Mouse (Mus musculus) adrenal gland, postnatal 36 days (tissue): ENCODE results near the gene Fgd6. TPM values are rescaled to one million over a fixed set of nuclear protein-coding genes. Genes with fewer than 3 reads are reported as not detected.

Experiments
- DNase-seq, 2 experiments: peaks; one replicate each; pipeline ENCODE4 v3.0.0; 2021; ENCODE audit warnings: mixed read lengths in 1 of 2
- total RNA-seq, 2 experiments: library from RNA; stranded (reverse); gene quantifications; 2 replicates each; pipeline ENCODE4 v1.2.3; 2021

Gene Fgd6
- total RNA-seq, 2 experiments from 2014 or later: 5.1 to 5.8 TPM

- DNase-seq: no peak
Observed at GRCm38 (mm10) chr10:94045301-94045700, 9.5 kb downstream of the Fgd6 start.

DNA sequence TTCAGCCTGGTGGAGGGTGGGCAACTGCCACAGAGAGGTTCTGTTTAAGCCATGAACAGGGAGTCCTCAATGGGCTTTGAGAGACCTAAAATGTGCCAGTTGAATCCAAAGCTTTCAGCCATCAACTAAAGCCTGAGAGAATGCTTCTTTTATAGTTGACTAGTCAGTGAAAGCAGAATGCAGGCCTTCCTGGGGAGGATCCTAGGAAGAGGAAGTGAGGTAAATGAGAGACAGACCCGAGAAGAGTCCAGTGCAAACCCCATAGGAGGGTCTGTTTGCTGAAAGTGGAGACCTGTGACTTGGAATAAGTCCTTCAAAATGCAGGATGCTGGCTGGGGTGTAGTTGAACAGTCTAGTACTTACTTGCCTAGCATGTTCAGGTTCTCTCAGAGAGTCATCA is 11.2 kb downstream of the Fgd6 start:
- no peak for DNase-seq

DNA sequence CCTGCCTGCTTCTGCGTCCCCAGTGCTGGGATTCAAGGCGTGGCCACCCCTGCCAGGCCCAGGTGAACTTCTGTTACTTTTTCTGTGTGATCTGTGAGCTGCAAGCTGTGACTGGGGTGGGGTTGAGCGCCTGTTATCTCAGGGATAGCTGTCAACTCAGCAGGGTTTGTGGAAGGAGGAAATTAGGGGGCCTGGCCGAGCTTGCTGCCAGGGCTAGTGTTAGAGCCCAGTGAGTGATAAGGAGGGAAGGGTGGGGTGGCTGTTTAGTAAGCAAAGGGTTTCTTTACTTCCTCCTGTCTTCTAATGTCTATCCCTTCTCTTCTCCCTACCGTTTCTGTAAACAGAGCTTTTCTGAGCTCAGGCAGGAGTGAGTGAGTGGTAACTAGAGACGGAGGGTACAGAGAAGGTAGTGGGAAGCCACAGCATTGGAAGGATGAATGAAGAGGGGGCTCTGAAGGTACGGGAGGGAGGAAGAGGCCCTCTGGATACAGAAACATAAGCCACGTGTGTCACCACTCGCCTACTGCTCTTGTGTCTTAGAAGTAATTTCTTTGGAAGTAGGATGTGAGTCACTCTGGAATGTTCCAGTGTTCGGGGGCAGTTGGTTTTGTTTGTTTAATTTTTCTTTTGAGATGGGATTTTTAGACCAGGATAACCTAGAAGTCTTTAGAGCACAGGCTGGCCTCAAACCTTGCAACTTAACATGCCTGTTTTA is 12.2 kb downstream of the Fgd6 start:
- no peak for DNase-seq

GRCm38 (mm10) chr10:94049121-94049520 is 13.3 kb downstream of the Fgd6 start:
- no peak for DNase-seq

DNA sequence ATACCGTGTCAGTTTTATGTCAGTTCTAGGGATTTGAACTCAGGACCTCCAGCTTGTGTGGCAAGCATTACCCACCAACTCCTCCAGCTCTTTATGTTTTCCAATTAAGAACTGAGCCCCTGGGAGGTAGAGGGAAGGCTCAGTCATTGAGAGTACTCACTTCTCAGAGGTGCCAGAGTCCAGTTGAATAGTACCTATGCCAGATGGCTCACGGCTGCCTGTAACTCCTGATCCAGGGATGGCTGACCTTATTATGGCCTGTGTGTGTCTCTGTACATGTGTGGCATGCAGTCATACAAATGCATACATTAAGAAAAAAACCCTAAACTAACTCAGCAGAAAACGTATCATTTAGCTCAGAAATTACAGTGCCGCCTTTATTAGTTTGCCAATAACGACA is 14.9 kb downstream of the Fgd6 start:
- DNase-seq: no peak

DNA sequence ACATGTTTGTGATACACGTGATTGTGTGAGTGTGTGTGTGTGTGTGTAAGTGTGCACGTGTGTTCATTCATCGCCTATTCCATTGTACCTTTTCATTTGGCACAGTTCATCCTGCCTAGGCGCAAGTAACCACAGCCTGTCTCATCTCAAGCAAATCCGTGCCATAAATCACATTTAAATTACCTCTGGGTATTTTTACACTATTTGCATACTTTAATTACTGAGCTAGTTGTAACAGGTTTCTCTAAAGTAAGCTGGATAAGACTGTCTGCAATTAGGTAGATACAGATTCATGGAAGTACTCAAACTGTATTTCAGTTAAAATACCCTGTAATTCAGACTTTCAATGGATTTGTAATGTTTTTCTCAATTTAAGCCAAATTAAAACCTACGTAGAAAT is 20.7 kb downstream of the Fgd6 start:
- DNase-seq: no peak

DNA sequence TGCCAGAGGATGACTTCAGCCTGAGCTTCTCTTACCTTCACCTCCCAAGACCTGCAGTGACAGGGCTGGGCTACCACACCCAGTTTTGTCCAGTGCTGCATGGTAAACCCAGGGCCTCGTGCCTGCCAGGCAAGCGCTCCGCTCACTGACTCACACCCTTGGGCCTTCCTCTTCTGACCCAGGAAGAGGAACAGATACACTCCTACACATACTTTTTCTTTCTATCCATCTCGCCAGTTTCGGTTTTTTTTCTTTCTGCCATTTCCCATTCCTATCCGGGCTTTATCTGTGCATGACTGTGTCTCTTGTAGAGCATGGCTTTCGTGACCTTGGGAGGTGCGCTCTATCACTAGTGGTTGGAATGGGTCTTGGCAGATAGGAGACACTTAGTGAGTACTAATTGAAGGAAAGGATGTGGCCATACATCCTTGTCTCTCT is 23.8 kb downstream of the Fgd6 start:
- DNase-seq: no peak

DNA sequence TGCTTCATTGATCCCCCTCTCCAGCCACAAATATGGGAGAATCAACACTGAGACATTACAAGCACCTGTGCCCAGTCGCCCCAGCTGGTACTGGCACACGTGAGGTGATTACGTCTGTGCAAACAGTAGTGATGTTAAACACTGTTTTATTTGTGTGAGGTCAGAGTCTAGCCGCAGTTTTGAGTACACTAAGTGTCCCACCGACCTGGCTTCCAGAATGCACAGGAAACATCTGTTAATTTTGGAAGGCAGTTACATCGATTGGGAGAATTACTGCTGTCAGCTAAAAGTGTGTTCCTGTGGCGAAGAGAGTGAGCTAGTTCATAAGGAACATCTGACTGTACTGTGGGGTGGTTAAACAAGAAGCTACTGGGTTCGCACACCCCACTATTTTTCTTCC is 24.4 kb downstream of the Fgd6 start:
- DNase-seq: no peak

GRCm38 (mm10) chr10:94062357-94062756 is 26.6 kb downstream of the Fgd6 start:
- no peak for DNase-seq

- no peak for DNase-seq
Observed at GRCm38 (mm10) chr10:94066896-94067295, 31.1 kb downstream of the Fgd6 start.

DNA sequence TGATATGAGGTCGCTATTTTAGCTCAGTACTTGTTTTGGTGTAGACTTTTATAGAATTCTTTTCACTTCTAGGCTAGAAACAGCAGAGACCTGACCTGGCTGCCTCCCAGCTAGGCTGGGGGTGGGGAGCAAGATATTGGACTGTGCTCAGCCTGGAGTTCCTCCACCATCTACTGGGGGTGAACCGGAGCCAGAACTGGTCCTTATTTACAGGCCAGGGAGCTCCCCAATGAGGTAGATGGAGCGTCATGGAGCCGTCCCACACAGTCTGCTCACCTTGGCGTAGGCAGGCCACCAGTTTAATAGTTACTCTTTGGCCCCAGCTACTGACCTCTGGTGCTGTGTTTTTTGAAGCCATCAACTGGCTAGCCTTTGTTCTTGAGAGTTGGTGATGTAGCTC is 32.9 kb downstream of the Fgd6 start:
- peak in 1 of 2 experiments; percentile 47 for DNase-seq

GRCm38 (mm10) chr10:94071641-94072040 is 35.8 kb downstream of the Fgd6 start:
- DNase-seq: no peak

- peak; percentile 24 to 44 for DNase-seq
Observed at GRCm38 (mm10) chr10:94072261-94072915, 36.6 kb downstream of the Fgd6 start.

DNA sequence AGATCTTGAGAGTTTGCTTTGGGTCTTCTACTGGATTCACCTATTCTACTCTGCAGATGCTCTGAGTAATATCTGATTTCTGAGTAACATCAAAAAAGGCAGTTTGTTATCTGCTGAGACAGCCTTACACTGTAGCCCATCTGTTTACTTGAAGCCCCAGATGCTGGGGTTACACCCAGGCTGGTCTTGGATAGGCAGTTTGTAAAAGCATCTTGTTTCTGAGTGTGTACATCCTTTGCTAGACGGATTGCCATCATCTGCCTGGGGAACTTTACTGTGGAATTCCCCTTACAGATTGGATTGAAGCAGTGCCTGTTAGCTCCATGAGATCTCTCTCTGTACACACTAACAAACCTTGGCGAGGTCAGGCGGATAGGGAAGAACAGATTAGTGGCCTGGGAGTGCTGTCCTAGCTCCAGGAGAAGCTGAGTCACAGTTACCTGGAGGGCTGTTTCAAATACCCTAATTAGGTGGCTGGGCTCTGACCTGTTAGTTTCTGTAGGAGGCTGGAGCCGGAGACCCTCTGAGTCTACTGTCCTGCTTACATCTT is 37.2 kb downstream of the Fgd6 start:
- DNase-seq: no peak

DNA sequence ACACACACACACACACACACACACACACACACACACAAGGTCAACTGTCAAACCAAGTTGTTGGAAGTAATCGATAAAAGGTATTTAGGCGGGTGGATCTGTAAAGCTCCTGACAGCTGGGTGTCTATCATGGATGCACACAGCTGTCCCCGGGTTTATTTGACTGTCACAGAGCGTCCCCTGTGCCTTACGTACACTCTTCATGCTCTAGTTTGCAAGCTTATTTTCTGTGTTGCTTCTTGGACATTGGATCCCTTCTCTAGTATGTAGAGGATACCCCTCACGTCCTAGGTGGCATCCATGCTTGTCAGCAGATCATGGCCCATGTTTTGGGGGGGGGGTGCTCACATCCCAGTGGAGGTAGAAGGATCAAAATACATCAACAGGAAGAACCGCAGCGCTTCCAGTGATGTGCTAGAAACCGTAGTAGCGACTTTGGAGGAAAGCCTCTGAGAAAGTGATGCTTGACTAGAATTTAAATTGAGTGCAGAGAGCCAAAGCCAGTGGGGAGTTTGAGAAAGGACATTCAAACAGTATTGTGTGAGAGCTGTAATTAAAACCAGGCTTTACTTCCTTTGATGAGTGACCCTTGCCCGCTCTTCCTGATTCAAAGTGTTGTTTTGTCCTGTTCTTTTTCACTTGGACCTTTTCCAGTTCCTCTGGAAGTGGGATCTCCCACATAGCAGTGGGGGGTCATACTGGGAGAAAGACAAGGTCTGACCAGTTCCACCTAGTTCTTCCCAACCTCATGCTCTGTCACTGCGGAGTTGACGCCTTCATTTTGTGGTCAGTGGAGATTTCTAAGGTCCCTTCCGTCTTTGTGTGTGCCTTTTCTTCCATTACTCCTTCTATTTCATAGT is 41.4 kb downstream of the Fgd6 start:
- DNase-seq: no peak

DNA sequence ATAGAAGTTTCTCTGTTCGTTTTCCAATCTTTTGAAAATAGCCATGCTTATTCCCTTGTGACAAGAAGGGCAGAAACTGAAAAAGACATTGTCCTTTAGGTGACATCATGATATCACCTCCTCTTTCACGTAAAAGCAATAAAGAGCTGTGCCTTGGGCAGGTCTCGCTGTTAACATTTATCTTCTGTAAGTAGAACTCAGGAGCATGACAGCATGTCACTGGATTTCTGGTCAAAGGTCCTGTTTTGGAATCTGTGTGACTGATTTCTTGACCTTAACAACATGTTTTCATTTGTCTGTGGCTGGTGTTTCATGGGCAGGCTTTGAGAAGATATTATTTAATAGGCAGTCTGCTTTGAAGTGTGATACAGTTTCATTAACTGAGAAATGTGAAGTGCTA is 44.9 kb downstream of the Fgd6 start:
- DNase-seq: no peak

GRCm38 (mm10) chr10:94082040-94082734 is 46.4 kb downstream of the Fgd6 start:
- no peak for DNase-seq

- no peak for DNase-seq
Observed at GRCm38 (mm10) chr10:94086315-94086714, 50.5 kb downstream of the Fgd6 start.

DNA sequence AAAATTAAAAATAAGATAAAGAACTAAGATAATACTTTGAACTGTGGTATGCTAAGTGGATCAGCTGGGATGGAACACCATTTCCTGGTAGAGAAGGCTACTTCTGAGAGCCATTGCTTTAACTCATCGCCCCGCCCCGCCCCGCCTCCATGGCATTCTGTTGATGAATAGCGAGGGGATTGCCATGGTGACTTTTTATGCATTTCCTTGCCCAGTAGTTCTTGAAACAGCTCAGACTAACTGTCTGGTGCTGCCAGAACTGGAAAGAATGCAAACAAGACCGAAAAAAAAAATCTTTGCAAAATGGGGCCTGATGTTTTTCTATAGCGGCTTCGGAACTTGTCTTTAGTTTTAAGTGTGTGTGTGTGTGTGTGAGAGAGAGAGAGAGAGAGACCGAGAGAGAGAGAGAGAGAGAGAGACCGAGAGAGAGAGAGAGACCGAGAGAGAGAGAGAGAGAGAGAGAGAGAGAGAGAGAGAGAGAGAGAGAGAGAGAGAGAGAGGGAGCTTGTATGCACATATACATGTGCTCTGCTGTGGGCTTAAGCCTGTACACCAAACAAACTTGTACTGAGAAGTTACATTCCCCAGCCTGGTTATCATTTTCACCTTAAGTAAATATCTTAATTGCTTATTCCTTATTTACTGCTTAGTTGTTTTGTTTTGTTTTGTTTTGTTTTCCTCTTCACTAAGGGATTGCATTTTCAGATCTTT is 51.7 kb downstream of the Fgd6 start:
- DNase-seq: peak; percentile 54 to 69

GRCm38 (mm10) chr10:94090032-94090431 is 54.2 kb downstream of the Fgd6 start:
- no peak for DNase-seq

GRCm38 (mm10) chr10:94093534-94093933 is 57.7 kb downstream of the Fgd6 start:
- DNase-seq: no peak
